Mouse (Mus musculus) lung, embryonic 14.5 days (tissue): ENCODE measurements around the gene Gm9903. TPM values are rescaled to one million over a fixed set of nuclear protein-coding genes. Genes with fewer than 3 reads are reported as not detected.

Experiments used
- ATAC-seq: fragments of 200-750 bp; cut with Nextera tagmentation; 2 replicates; pipeline ENCODE4 v1.8.0; 2017; ENCODE audit warnings: mild to moderate bottlenecking, moderate TSS enrichment, moderate library complexity; ENCODE audit not compliant: insufficient read depth
- DNase-seq: peaks from one replicate; pipeline ENCODE4 v3.0.0-alpha.2; 2015
- H3K27ac ChIP-seq: fragments of 300-500 bp; sonication (generic); 2 replicates; pipeline ENCODE4 v1.5.1; 2014; ENCODE audit warnings: low read depth, mild to moderate bottlenecking, moderate library complexity
- H3K27me3 ChIP-seq: fragments of 300-500 bp; sonication (generic); 2 replicates; pipeline ENCODE4 v1.6.1; 2014; ENCODE audit warnings: low read length, control low read depth; ENCODE audit not compliant: insufficient read depth
- H3K36me3 ChIP-seq: fragments of 300-500 bp; sonication (generic); 2 replicates; pipeline ENCODE4 v1.6.1; 2014; ENCODE audit warnings: control low read depth; ENCODE audit not compliant: insufficient read depth
- H3K4me1 ChIP-seq: fragments of 300-500 bp; sonication (generic); 2 replicates; pipeline ENCODE4 v1.6.1; 2014; ENCODE audit warnings: antibody characterized with exemption, control low read depth; ENCODE audit not compliant: insufficient read depth
- H3K4me2 ChIP-seq: fragments of 300-500 bp; sonication (generic); 2 replicates; pipeline ENCODE4 v1.6.1; 2014; ENCODE audit warnings: mild to moderate bottlenecking
- H3K4me3 ChIP-seq: fragments of 300-500 bp; sonication (generic); 2 replicates; pipeline ENCODE4 v1.5.1; 2014; ENCODE audit warnings: low read depth, low read length
- H3K9ac ChIP-seq: fragments of 300-500 bp; sonication (generic); 2 replicates; pipeline ENCODE4 v1.6.1; 2014
- H3K9me3 ChIP-seq: fragments of 300-500 bp; sonication (generic); 2 replicates; pipeline ENCODE4 v1.6.1; 2016; ENCODE audit warnings: low read depth, low read length, control low read depth
- CTCF ChIP-seq: IDR thresholded peaks from 2 replicates; pipeline ENCODE4 v1.5.1; 2016; ENCODE audit warnings: antibody characterized with exemption, low read depth
- WGBS: fragments of 180-500 bp; shearing (Covaris S2); extraction: QIAGEN DNeasy Blood & Tissue Kit; methylation state at CpG from one replicate; pipeline ENCODE4 v1.1.7; 2014; 5-methylcytosine and 5-hydroxymethylcytosine counted together
- polyA plus RNA-seq: library from polyadenylated mRNA; unstranded; fragments of >200 nt; fragmentation: Nextera tagmentation; extraction: Ambion mirVana; gene quantifications from 2 replicates; pipeline ENCODE4 v1.2.1, GENCODE M21; 2014

Gene Gm9903
- polyA plus RNA-seq, 1 experiment from 2014 or later = 0.26 TPM

- no peaks in the 10 kb centered on the region for H3K4me1 ChIP-seq
- DNase-seq (peak; percentile 77), ATAC-seq (no peak)
- H3K9ac ChIP-seq = no peak overlapping the region
- no peak overlapping the region for H3K4me2 ChIP-seq
- peak; percentile 76 for TF ChIP-seq CTCF
- H3K36me3 ChIP-seq = peaks cover 85% of the 10 kb centered on the region
- H3K9me3 ChIP-seq = no peaks in the 10 kb centered on the region
- H3K27me3 ChIP-seq = no peaks in the 10 kb centered on the region
- H3K27ac ChIP-seq = no peak overlapping the region
- WGBS = 40% methylated on average over 3 of the region's 3 CpGs
- H3K4me3 ChIP-seq = no peak overlapping the region
These were observed 10.9 kb downstream of the Gm9903 start for GRCm38 (mm10) chr5:33640652-33641051.

DNA sequence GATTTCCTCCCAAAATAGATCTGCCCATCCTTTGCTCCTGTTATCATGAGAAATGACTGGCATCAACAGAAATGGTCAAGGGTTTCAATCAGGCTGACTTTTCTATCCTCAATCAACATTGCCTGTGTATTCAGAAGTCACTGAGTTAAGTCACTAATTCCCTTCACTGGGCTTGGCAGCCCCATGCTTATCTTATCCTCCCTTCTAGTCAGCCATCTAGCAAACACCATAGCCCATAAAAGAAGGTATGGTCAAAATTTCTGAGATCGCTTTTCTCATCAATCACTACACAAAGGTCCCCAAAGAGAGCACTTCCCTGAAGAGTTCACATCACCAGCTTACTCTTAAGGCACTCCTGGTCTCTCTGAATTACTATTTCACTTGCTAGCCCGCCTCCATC is 21.3 kb downstream of the Gm9903 start:
- 5% methylated on average over 2 of the region's 2 CpGs for WGBS
- H3K27me3 ChIP-seq = no peaks in the 10 kb centered on the region
- H3K4me3 ChIP-seq = peak overlapping the region; percentile 77
- H3K27ac ChIP-seq = peak overlapping the region; percentile 96; the same call in 1 of the 2 replicates
- H3K4me1 ChIP-seq = peaks cover 11% of the 10 kb centered on the region
- ATAC-seq = no peak
- no peaks in the 10 kb centered on the region for H3K9me3 ChIP-seq
- H3K9ac ChIP-seq = peak overlapping the region; percentile 79
- DNase-seq = no peak
- peak overlapping the region; percentile 72 for H3K4me2 ChIP-seq
- peaks cover 69% of the 10 kb centered on the region for H3K36me3 ChIP-seq
- no peak for TF ChIP-seq CTCF

- Histone ChIP-seq H3K27me3 (no peaks in the 10 kb centered on the region), H3K27ac (peak overlapping the region; percentile 96), H3K4me1 (peaks cover 12% of the 10 kb centered on the region), H3K4me2 (peak overlapping the region; percentile 72), H3K9ac (peak overlapping the region; percentile 79), H3K36me3 (peaks cover 64% of the 10 kb centered on the region), H3K4me3 (peak overlapping the region; percentile 77), H3K9me3 (no peaks in the 10 kb centered on the region)
- ATAC-seq = no peak
- TF ChIP-seq CTCF = no peak
- no peak for DNase-seq
- WGBS = 1% methylated on average over 11 of the region's 11 CpGs
These were observed 21.8 kb downstream of the Gm9903 start for GRCm38 (mm10) chr5:33651541-33651920.

DNA sequence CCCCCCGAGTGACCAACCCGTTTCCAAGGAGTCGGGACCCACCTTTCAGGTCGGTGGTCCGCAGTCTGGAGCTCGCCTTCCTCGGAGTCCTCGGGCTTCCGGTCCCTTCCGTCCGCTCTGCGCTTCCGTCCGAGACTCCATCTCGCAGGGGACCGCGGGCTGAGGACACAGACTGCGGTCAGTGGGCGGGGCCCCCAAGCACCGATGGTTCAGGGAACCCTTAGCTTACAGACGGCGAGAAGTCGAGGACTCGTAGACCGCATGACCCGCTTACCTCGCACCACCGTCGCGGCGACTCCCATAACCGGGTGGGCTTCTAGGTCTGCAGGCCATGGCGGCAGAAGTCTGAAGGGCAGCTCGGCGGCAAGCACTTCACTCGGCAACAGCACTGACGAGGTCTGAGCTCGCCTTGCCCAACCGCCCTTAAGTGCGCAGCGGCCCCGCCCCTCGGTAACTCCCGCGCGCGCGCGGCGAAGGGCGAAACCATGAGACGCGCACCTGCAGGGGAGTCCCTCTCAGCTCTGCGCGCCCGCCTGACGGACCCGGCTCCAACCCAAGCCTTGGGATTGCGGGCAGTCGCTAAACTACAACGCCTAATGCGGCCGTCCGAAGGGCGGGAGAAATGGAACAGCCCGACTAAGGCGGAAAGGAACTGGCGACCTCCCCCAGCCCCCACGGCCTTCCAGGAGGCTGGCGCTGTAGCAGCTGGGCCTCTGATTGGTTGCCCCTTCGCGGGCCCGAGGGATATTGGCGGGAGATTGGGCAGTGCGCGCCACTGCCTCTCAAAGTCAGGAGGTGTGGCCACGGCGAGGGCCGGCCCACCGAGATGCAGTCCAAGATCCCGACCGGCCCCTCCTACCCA is 22.4 kb downstream of the Gm9903 start, which contains the start of gene Slbp:
Slbp (minus strand) TSS at position 654 of the 862 bp plus-strand sequence.
- H3K4me1 ChIP-seq = peaks cover 15% of the 10 kb centered on the region
- ATAC-seq (peak; percentile 96), DNase-seq (peak; percentile 99)
- peaks cover 58% of the 10 kb centered on the region for H3K36me3 ChIP-seq
- H3K9me3 ChIP-seq = no peaks in the 10 kb centered on the region
- H3K27me3 ChIP-seq = no peaks in the 10 kb centered on the region
- peak within 1 kb of the TSS; percentile 96 for H3K27ac ChIP-seq
- TF ChIP-seq CTCF = no peak
- under 1% methylated on average over 82 of the region's 82 CpGs for WGBS
- peak within 1 kb of the TSS; percentile 72 for H3K4me2 ChIP-seq
- H3K9ac ChIP-seq = peak within 1 kb of the TSS; percentile 79
- H3K4me3 ChIP-seq = peak within 1 kb of the TSS; percentile 77

GRCm38 (mm10) chr5:33652783-33653173 is 23.1 kb downstream of the Gm9903 start:
- Histone ChIP-seq H3K27ac (peak overlapping the region; percentile 96), H3K27me3 (no peaks in the 10 kb centered on the region), H3K4me3 (peak overlapping the region; percentile 77), H3K9ac (peak overlapping the region; percentile 79), H3K4me2 (peak overlapping the region; percentile 72), H3K36me3 (peaks cover 51% of the 10 kb centered on the region), H3K4me1 (peaks cover 15% of the 10 kb centered on the region), H3K9me3 (no peaks in the 10 kb centered on the region)
- DNase-seq (peak; percentile 7), ATAC-seq (peak; percentile 35)
- 2% methylated on average over 9 of the region's 9 CpGs for WGBS
- no peak for TF ChIP-seq CTCF

- H3K4me3 ChIP-seq = no peak overlapping the region
- H3K4me1 ChIP-seq = peaks cover 15% of the 10 kb centered on the region
- no peak for TF ChIP-seq CTCF
- H3K4me2 ChIP-seq = no peak overlapping the region
- 91% methylated on average over 13 of the region's 13 CpGs for WGBS
- DNase-seq (no peak), ATAC-seq (no peak)
- H3K9ac ChIP-seq = no peak overlapping the region
- peaks cover 36% of the 10 kb centered on the region for H3K36me3 ChIP-seq
- H3K9me3 ChIP-seq = no peaks in the 10 kb centered on the region
- no peaks in the 10 kb centered on the region for H3K27me3 ChIP-seq
- H3K27ac ChIP-seq = no peak overlapping the region
These were observed 24.7 kb downstream of the Gm9903 start for GRCm38 (mm10) chr5:33654424-33654823.

DNA sequence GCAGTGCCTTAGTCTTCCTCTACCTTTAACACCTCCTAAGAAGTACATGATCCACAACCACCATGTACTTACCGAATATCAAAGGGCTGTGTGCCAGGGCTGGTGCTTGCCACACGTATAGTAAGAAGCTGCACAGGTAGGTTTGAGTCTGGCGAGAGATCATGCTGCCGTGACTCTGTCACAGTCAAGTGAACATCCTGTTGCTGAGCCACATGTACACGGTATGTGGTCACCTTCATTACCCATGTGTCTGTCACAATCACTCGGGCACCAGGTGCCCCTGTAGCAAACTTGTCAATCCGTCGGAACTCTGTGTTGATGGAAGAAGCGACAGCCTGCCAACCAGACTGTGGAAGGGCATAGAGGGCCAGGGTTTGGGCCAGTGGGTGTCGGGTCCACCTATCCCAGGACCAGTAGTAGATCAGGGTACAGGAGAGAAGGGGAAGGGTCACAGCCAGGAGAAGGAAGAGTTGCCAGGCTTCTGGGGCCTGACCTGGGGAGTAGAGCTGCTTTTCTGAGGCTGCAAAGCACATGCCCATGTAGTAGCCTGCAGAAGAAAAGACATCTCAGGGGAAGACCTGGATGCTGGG is 25.6 kb downstream of the Gm9903 start:
- H3K9ac ChIP-seq = no peak overlapping the region
- no peak overlapping the region for H3K4me2 ChIP-seq
- 91% methylated on average over 10 of the region's 10 CpGs for WGBS
- no peaks in the 10 kb centered on the region for H3K27me3 ChIP-seq
- peaks cover 32% of the 10 kb centered on the region for H3K36me3 ChIP-seq
- H3K4me1 ChIP-seq = peaks cover 12% of the 10 kb centered on the region
- no peak for ATAC-seq
- TF ChIP-seq CTCF = no peak
- no peak overlapping the region for H3K27ac ChIP-seq
- H3K9me3 ChIP-seq = no peaks in the 10 kb centered on the region
- H3K4me3 ChIP-seq = no peak overlapping the region
- no peak for DNase-seq
